Mouse (Mus musculus) forebrain, embryonic 14.5 days (tissue): ENCODE results near the gene Aldh1b1. TPM values are rescaled to one million over a fixed set of nuclear protein-coding genes. Genes with fewer than 3 reads are reported as not detected.
A peak's percentile ranks its signal among the peaks of the same experiment; 100 is the strongest.

Experiments
- ATAC-seq: fragments of 200-750 bp; cut with Nextera tagmentation; 2 replicates; pipeline ENCODE4 v1.8.0; 2017; ENCODE audit warnings: mild to moderate bottlenecking, moderate library complexity
- DNase-seq: peaks from one replicate; pipeline ENCODE4 v3.0.0-alpha.2; 2015; ENCODE audit warnings: low spot score
- H3K27ac ChIP-seq: fragments of 300-500 bp; sonication (generic); 2 replicates; pipeline ENCODE4 v1.5.1; 2014; ENCODE audit warnings: low read depth, mild to moderate bottlenecking, control low read depth, low read length, moderate library complexity
- H3K27me3 ChIP-seq: fragments of 300-500 bp; sonication (generic); replicated peaks from 2 replicates; pipeline ENCODE4 v1.6.1; 2014; ENCODE audit warnings: low read length, control low read depth, mixed read lengths; ENCODE audit not compliant: control insufficient read depth, insufficient read depth
- H3K36me3 ChIP-seq: fragments of 300-500 bp; sonication (generic); 2 replicates; pipeline ENCODE4 v1.6.1; 2014; ENCODE audit warnings: low read length, control low read depth; ENCODE audit not compliant: control insufficient read depth, insufficient read depth
- H3K4me1 ChIP-seq: fragments of 300-500 bp; sonication (generic); 2 replicates; pipeline ENCODE4 v1.6.1; 2014; ENCODE audit warnings: antibody characterized with exemption, low read length, control low read depth; ENCODE audit not compliant: control insufficient read depth, insufficient read depth
- H3K4me2 ChIP-seq: fragments of 300-500 bp; sonication (generic); 2 replicates; pipeline ENCODE4 v1.6.1; 2014; ENCODE audit warnings: mild to moderate bottlenecking, control low read depth, low read length
- H3K4me3 ChIP-seq: fragments of 300-500 bp; sonication (generic); 2 replicates; pipeline ENCODE4 v1.5.1; 2014; ENCODE audit warnings: low read depth, low read length, control low read depth
- H3K9ac ChIP-seq: fragments of 300-500 bp; sonication (generic); 2 replicates; pipeline ENCODE4 v1.6.1; 2014; ENCODE audit warnings: mild to moderate bottlenecking, low read length, control low read depth, moderate library complexity
- H3K9me3 ChIP-seq: fragments of 300-500 bp; sonication (generic); replicated peaks from 2 replicates; pipeline ENCODE4 v1.6.1; 2016; ENCODE audit warnings: low read length, control low read depth, mixed read lengths; ENCODE audit not compliant: control insufficient read depth
- WGBS: fragments of 180-500 bp; shearing (Covaris S2); extraction: QIAGEN DNeasy Blood & Tissue Kit; methylation state at CpG from one replicate; pipeline ENCODE4 v1.1.7; 2014; 5-methylcytosine and 5-hydroxymethylcytosine counted together
- polyA plus RNA-seq: library from polyadenylated mRNA; unstranded; fragments of >200 nt; fragmentation: Nextera tagmentation; extraction: Ambion mirVana; gene quantifications from 2 replicates; pipeline ENCODE4 v1.2.1, GENCODE M21; 2014

Aldh1b1 gene
- polyA plus RNA-seq, 1 experiment from 2014 or later: 14.0 TPM

GRCm38 (mm10) chr4:45818814-45819207, 20.0 kb downstream of the Aldh1b1 start:
- H3K27me3 ChIP-seq: no peaks in the 10 kb centered on the region
- H3K9ac ChIP-seq: peak overlapping the region; percentile 69
- no peaks in the 10 kb centered on the region for H3K9me3 ChIP-seq
- ATAC-seq: no peak; the same call in 1 of the 2 replicates
- peaks cover 36% of the 10 kb centered on the region for H3K36me3 ChIP-seq
- 5% methylated on average over 3 of the region's 4 CpGs for WGBS
- peak overlapping the region; percentile 48 for H3K4me2 ChIP-seq
- DNase-seq: no peak
- peak overlapping the region; percentile 17; the same call in 1 of the 2 replicates for H3K4me3 ChIP-seq
- peak overlapping the region; percentile 99 for H3K27ac ChIP-seq
- H3K4me1 ChIP-seq: peaks cover 61% of the 10 kb centered on the region

GRCm38 (mm10) chr4:45819208-45819931, 20.5 kb downstream of the Aldh1b1 start:
- ATAC-seq (peak; percentile 80), DNase-seq (peak; percentile 96)
- peaks cover 31% of the 10 kb centered on the region for H3K36me3 ChIP-seq
- peak overlapping the region; percentile 13 for H3K4me3 ChIP-seq
- H3K9me3 ChIP-seq: no peaks in the 10 kb centered on the region
- under 1% methylated on average over 17 of the region's 17 CpGs for WGBS
- H3K9ac ChIP-seq: peak overlapping the region; percentile 69
- H3K27me3 ChIP-seq: no peaks in the 10 kb centered on the region
- H3K4me1 ChIP-seq: peaks cover 65% of the 10 kb centered on the region
- peak overlapping the region; percentile 99 for H3K27ac ChIP-seq
- peak overlapping the region; percentile 48 for H3K4me2 ChIP-seq

- Histone ChIP-seq H3K27ac (peak overlapping the region; percentile 99), H3K9ac (peak overlapping the region; percentile 69), H3K27me3 (no peaks in the 10 kb centered on the region), H3K4me3 (peak overlapping the region; percentile 13), H3K4me2 (peak overlapping the region; percentile 48), H3K36me3 (peaks cover 22% of the 10 kb centered on the region), H3K9me3 (no peaks in the 10 kb centered on the region), H3K4me1 (peaks cover 65% of the 10 kb centered on the region)
- no peak for ATAC-seq
- WGBS: 31% methylated on average over 8 of the region's 8 CpGs
- peak; percentile 89 for DNase-seq
Observed at GRCm38 (mm10) chr4:45820074-45820830, 21.4 kb downstream of the Aldh1b1 start.

GRCm38 (mm10) chr4:45821995-45822394, 23.2 kb downstream of the Aldh1b1 start:
- Histone ChIP-seq H3K4me1 (peaks cover 59% of the 10 kb centered on the region), H3K36me3 (peaks cover 16% of the 10 kb centered on the region), H3K4me2 (no peak overlapping the region; the same call in 1 of the 2 replicates), H3K9me3 (no peaks in the 10 kb centered on the region), H3K27ac (peak overlapping the region; percentile 100; the same call in 1 of the 2 replicates), H3K9ac (no peak overlapping the region), H3K27me3 (0 out of 2 replicates have a peak, but pooled peaks cover 3% of the 10 kb centered on the region), H3K4me3 (no peak overlapping the region)
- no peak for ATAC-seq
- 60% methylated on average over 3 of the region's 3 CpGs for WGBS
- no peak for DNase-seq

GRCm38 (mm10) chr4:45822781-45823575, 24.2 kb downstream of the Aldh1b1 start:
- Histone ChIP-seq H3K4me2 (peak overlapping the region; percentile 71), H3K4me3 (peak overlapping the region; percentile 78), H3K27ac (peak overlapping the region; percentile 100), H3K27me3 (0 out of 2 replicates have a peak, but pooled peaks cover 3% of the 10 kb centered on the region), H3K36me3 (peaks cover 16% of the 10 kb centered on the region), H3K9me3 (no peaks in the 10 kb centered on the region), H3K9ac (peak overlapping the region; percentile 97), H3K4me1 (peaks cover 51% of the 10 kb centered on the region)
- DNase-seq (peak; percentile 95), ATAC-seq (peak; percentile 35)
- 2% methylated on average over 11 of the region's 11 CpGs for WGBS

GRCm38 (mm10) chr4:45824049-45824760, 25.4 kb downstream of the Aldh1b1 start:
- peak overlapping the region; percentile 97 for H3K9ac ChIP-seq
- ATAC-seq (peak; percentile 69), DNase-seq (peak; percentile 95)
- H3K36me3 ChIP-seq: peaks cover 13% of the 10 kb centered on the region
- 0 out of 2 replicates have a peak, but pooled peaks cover 3% of the 10 kb centered on the region for H3K27me3 ChIP-seq
- H3K27ac ChIP-seq: peak overlapping the region; percentile 100
- no peaks in the 10 kb centered on the region for H3K9me3 ChIP-seq
- peak overlapping the region; percentile 71 for H3K4me2 ChIP-seq
- 2% methylated on average over 10 of the region's 10 CpGs for WGBS
- H3K4me1 ChIP-seq: peaks cover 40% of the 10 kb centered on the region
- H3K4me3 ChIP-seq: peak overlapping the region; percentile 78

- 0 out of 2 replicates have a peak, but pooled peaks cover 3% of the 10 kb centered on the region for H3K27me3 ChIP-seq
- H3K4me3 ChIP-seq: peak overlapping the region; percentile 78
- peak; percentile 57 for DNase-seq
- H3K9ac ChIP-seq: peak overlapping the region; percentile 97
- peak overlapping the region; percentile 71 for H3K4me2 ChIP-seq
- H3K36me3 ChIP-seq: peaks cover 13% of the 10 kb centered on the region
- WGBS: 21% methylated on average over 14 of the region's 14 CpGs
- ATAC-seq: no peak
- H3K27ac ChIP-seq: peak overlapping the region; percentile 100
- no peaks in the 10 kb centered on the region for H3K9me3 ChIP-seq
- H3K4me1 ChIP-seq: peaks cover 34% of the 10 kb centered on the region
Observed at GRCm38 (mm10) chr4:45824761-45825556, 26.1 kb downstream of the Aldh1b1 start.
